Mouse (Mus musculus): ENCODE measurements at regions not wholly inside any gene's neighbourhood (a gene's known extent, or its start where the extent isn't known, plus 50 kb on each side); places are given as distances from the start of the nearest gene placed in this dataset.

- no peaks in the 10 kb centered on the region for H3K9me3 ChIP-seq (replicated peaks; ENCODE audit: insufficient read depth, low read length)
- H3K4me1 ChIP-seq (ENCODE audit: control insufficient read depth in 1 of 2, insufficient read depth in 2 of 2, low read length in 2 of 2) = peaks cover 5 to 13% of the 10 kb centered on the region in 2 experiments
- H3K36me3 ChIP-seq (ENCODE audit: control insufficient read depth in 1 of 2, insufficient read depth in 2 of 2, low read length in 2 of 2) = peaks cover 0 to 12% of the 10 kb centered on the region in 2 experiments; a peak in 2 of 4 replicates
- H3K9ac ChIP-seq (ENCODE audit: control insufficient read depth, low read depth, low read length, poor library complexity, severe bottlenecking) = no peak overlapping the region
- no peaks in the 10 kb centered on the region for H3K27me3 ChIP-seq (ENCODE audit: control insufficient read depth in 1 of 2, insufficient read depth in 2 of 2, low read length in 2 of 2)
- no peak overlapping the region for H3K4me3 ChIP-seq (ENCODE audit: control insufficient read depth in 1 of 2, insufficient read depth in 1 of 2, low read depth in 2 of 2, low read length in 2 of 2)
- DNase-seq (ENCODE audit: low read depth, low spot score) = peak; percentile 77
- no peak overlapping the region for H3K27ac ChIP-seq (ENCODE audit: control insufficient read depth, low read depth, low read length)
- H3K79me2 ChIP-seq (ENCODE audit: control insufficient read depth, insufficient read depth, low read length, poor library complexity) = no peaks in the 10 kb centered on the region
- TF ChIP-seq ETS1 (IDR thresholded peaks at IDR 0.05; ENCODE audit: low read depth, low read length) (peak; percentile 100), UBTF (IDR thresholded peaks at IDR 0.05; ENCODE audit: borderline replicate concordance, insufficient read depth, low read depth, low read length) (no peak), TCF12 (IDR thresholded peaks at IDR 0.05; ENCODE audit: low read depth, low read length) (peak; percentile 74; the same call in 1 of the 2 replicates), HCFC1 (IDR thresholded peaks at IDR 0.05; ENCODE audit: low read depth, low read length) (peak; percentile 61), NELFE (IDR thresholded peaks at IDR 0.05; ENCODE audit: low read depth, low read length) (no peak; the same call in 1 of the 2 replicates), CTCF (IDR thresholded peaks at IDR 0.05 in 2 of 3, conservative IDR thresholded peaks at IDR 0.05 in 1 of 3; ENCODE audit: control insufficient read depth in 1 of 3, insufficient read depth in 1 of 3, low read depth in 2 of 3, low read length in 3 of 3, poor library complexity in 1 of 3, severe bottlenecking in 1 of 3) (no peak), MAFK (IDR thresholded peaks at IDR 0.05; ENCODE audit: borderline replicate concordance, low read depth, low read length) (peak; percentile 58; the same call in 1 of the 2 replicates), USF2 (IDR thresholded peaks at IDR 0.05; ENCODE audit: borderline replicate concordance in 1 of 2, insufficient read depth in 1 of 2, low read depth in 1 of 2, low read length in 2 of 2) (no peak), ZNF384 (IDR thresholded peaks at IDR 0.05; ENCODE audit: low read depth, low read length) (peak; percentile 98), TAL1 (IDR thresholded peaks at IDR 0.05; ENCODE audit: low read length) (no peak), MXI1 (IDR thresholded peaks at IDR 0.05; ENCODE audit: low read depth, low read length) (peak; percentile 68; the same call in 1 of the 2 replicates), MEF2A (IDR thresholded peaks at IDR 0.05; ENCODE audit: extremely low read depth, insufficient replicate concordance, low read depth, low read length, poor library complexity, severe bottlenecking) (no peak), E2F4 (IDR thresholded peaks at IDR 0.05; ENCODE audit: borderline replicate concordance, low read depth, low read length) (no peak), MAZ (IDR thresholded peaks at IDR 0.05; ENCODE audit: low read depth, low read length) (0 out of 2 replicates have a peak, but pooled peaks have one; percentile 50), MYB (IDR thresholded peaks at IDR 0.05; ENCODE audit: low read depth, low read length) (peak; percentile 69), MYC (IDR thresholded peaks at IDR 0.05; ENCODE audit: low read depth, low read length) (no peak), GABPA (IDR thresholded peaks at IDR 0.05; ENCODE audit: low read depth, low read length) (no peak), SMC3 (IDR thresholded peaks at IDR 0.05; ENCODE audit: low read depth, low read length) (peak; percentile 5; the same call in 1 of the 2 replicates), GATA1 (IDR thresholded peaks at IDR 0.05; ENCODE audit: low read depth, low read length) (peak; percentile 94), ZMIZ1 (IDR thresholded peaks at IDR 0.05; ENCODE audit: low read depth, low read length) (0 out of 2 replicates have a peak, but pooled peaks have one; percentile 60), CHD2 (IDR thresholded peaks at IDR 0.05; ENCODE audit: low read length) (no peak; the same call in 1 of the 2 replicates), POLR2AphosphoS2 (IDR thresholded peaks at IDR 0.05; ENCODE audit: low read length) (peak; percentile 31; the same call in 1 of the 2 replicates), ZC3H11A (IDR thresholded peaks at IDR 0.05; ENCODE audit: low read depth, low read length) (peak; percentile 26; the same call in 1 of the 2 replicates), NRF1 (IDR thresholded peaks at IDR 0.05; ENCODE audit: insufficient read depth, low read depth, low read length, poor library complexity, severe bottlenecking) (no peak), SIN3A (IDR thresholded peaks at IDR 0.05; ENCODE audit: low read length) (peak; percentile 84), USF1 (IDR thresholded peaks at IDR 0.05; ENCODE audit: low read depth, low read length) (no peak), MAX (IDR thresholded peaks at IDR 0.05; ENCODE audit: low read length) (0 out of 2 replicates have a peak, but pooled peaks have one; percentile 42), RAD21 (IDR thresholded peaks at IDR 0.05; ENCODE audit: low read depth, low read length) (no peak), POLR2A (IDR thresholded peaks at IDR 0.05; ENCODE audit: control insufficient read depth in 1 of 2, insufficient read depth in 1 of 2, low read depth in 1 of 2, low read length in 2 of 2, poor library complexity in 1 of 2) (no peak), POLR2AphosphoS5 (IDR thresholded peaks at IDR 0.05; ENCODE audit: borderline replicate concordance, low read depth, low read length) (no peak), BHLHE40 (IDR thresholded peaks at IDR 0.05; ENCODE audit: borderline replicate concordance, low read depth, low read length) (peak; percentile 68; the same call in 1 of the 2 replicates), KAT2A (conservative IDR thresholded peaks at IDR 0.05; ENCODE audit: low read depth, low read length) (peak; percentile 31; the same call in 1 of the 2 replicates), CHD1 (IDR thresholded peaks at IDR 0.05; ENCODE audit: low read depth, low read length) (0 out of 2 replicates have a peak, but pooled peaks have one; percentile 52), EP300 (IDR thresholded peaks at IDR 0.05; ENCODE audit: low read depth in 1 of 2, low read length in 2 of 2) (peak; percentile 87 to 89), JUND (IDR thresholded peaks at IDR 0.05; ENCODE audit: low read depth, low read length) (peak; percentile 43; the same call in 1 of the 2 replicates)
Observed at GRCm38 (mm10) chr12:118367307-118368076, 66.3 kb upstream of the Sp4 start.
